Mouse (Mus musculus) heart, postnatal 36 days (tissue): ENCODE data around the gene Nek4. TPM values are rescaled to one million over a fixed set of nuclear protein-coding genes. Genes with fewer than 3 reads are reported as not detected.

ENCODE experiments used
- total RNA-seq, 2 experiments: library from RNA; stranded (reverse); gene quantifications; 2 replicates each; pipeline ENCODE4 v1.2.3; 2021

Nek4 gene
- total RNA-seq, 2 experiments from 2014 or later = 4.6 TPM

Other genes starting within 250 kb of the Nek4 start
- gene Sfmbt1, start 236.5 kb upstream of the Nek4 start, total RNA-seq = 10 to 100 TPM; 11.1 to 13.4 TPM
- gene Tmem110, start 125.8 kb upstream of the Nek4 start, total RNA-seq = 1 to 10 TPM; 7.6 to 9.6 TPM
- 10 to 100 TPM; 12.7 to 16.5 TPM for gene Mustn1, start 72.2 kb upstream of the Nek4 start, total RNA-seq
- gene Itih4, start 64.9 kb upstream of the Nek4 start, total RNA-seq = 1 to 10 TPM; 5.5 to 7.4 TPM
- gene Itih3, start 27.6 kb upstream of the Nek4 start, total RNA-seq = 1 to 10 TPM in 1 of 2 experiments, under 1 TPM in 1; 0.73 to 1.2 TPM
- not detected for gene Itih1, start 8.1 kb upstream of the Nek4 start, total RNA-seq
- 10 to 100 TPM; 21.8 to 26.0 TPM for gene Glt8d1, start 50.0 kb downstream of the Nek4 start, total RNA-seq
- gene Spcs1, start 50.3 kb downstream of the Nek4 start, total RNA-seq = 100 to 1,000 TPM; 136 to 141 TPM
- 10 to 100 TPM; 49.9 to 53.8 TPM for gene Pbrm1, start 67.8 kb downstream of the Nek4 start, total RNA-seq
- gene Gnl3, start 67.8 kb downstream of the Nek4 start, total RNA-seq = 10 to 100 TPM; 21.6 to 24.2 TPM
- gene Smim4, start 177.6 kb downstream of the Nek4 start, total RNA-seq = 10 to 100 TPM; 64.8 to 72.2 TPM
- 10 to 100 TPM; 19.5 to 19.9 TPM for gene Nt5dc2, start 179.7 kb downstream of the Nek4 start, total RNA-seq
- 10 to 100 TPM; 66.1 to 85.9 TPM for gene Stab1, start 217.3 kb downstream of the Nek4 start, total RNA-seq